Mouse (Mus musculus) kidney, embryonic 14.5 days (tissue): ENCODE data around the gene Phldb1. TPM values are rescaled to one million over a fixed set of nuclear protein-coding genes. Genes with fewer than 3 reads are reported as not detected.
A peak's percentile ranks its signal among the peaks of the same experiment; 100 is the strongest.

Experiments
- ATAC-seq: fragments of 200-750 bp; cut with Nextera tagmentation; 2 replicates; pipeline ENCODE4 v1.8.0; 2017; ENCODE audit warnings: moderate number of reproducible peaks, mild to moderate bottlenecking, moderate TSS enrichment, moderate library complexity; ENCODE audit not compliant: low FRiP score, low TSS enrichment
- H3K27ac ChIP-seq: fragments of 300-500 bp; sonication (generic); 2 replicates; pipeline ENCODE4 v1.5.1; 2014; ENCODE audit warnings: low read depth, mild to moderate bottlenecking, low read length, moderate library complexity, mixed read lengths
- H3K27me3 ChIP-seq: fragments of 300-500 bp; sonication (generic); 2 replicates; pipeline ENCODE4 v1.6.1; 2014; ENCODE audit warnings: mild to moderate bottlenecking, low read length; ENCODE audit not compliant: control insufficient read depth, insufficient read depth
- H3K36me3 ChIP-seq: fragments of 300-500 bp; sonication (generic); 2 replicates; pipeline ENCODE4 v1.6.1; 2014; ENCODE audit warnings: low read length, mixed read lengths; ENCODE audit not compliant: control insufficient read depth, insufficient read depth
- H3K4me1 ChIP-seq: fragments of 300-500 bp; sonication (generic); 2 replicates; pipeline ENCODE4 v1.6.1; 2014; ENCODE audit warnings: low read length, mixed read lengths; ENCODE audit not compliant: control insufficient read depth, insufficient read depth
- H3K4me2 ChIP-seq: fragments of 300-500 bp; sonication (generic); replicated peaks from 2 replicates; pipeline ENCODE4 v1.6.1; 2014; ENCODE audit warnings: low read depth, mild to moderate bottlenecking, low read length
- H3K4me3 ChIP-seq: fragments of 300-500 bp; sonication (generic); 2 replicates; pipeline ENCODE4 v1.5.1; 2014; ENCODE audit warnings: mild to moderate bottlenecking, low read length
- H3K9ac ChIP-seq: fragments of 300-500 bp; sonication (generic); 2 replicates; pipeline ENCODE4 v1.6.1; 2014; ENCODE audit warnings: low read depth, mild to moderate bottlenecking, low read length, moderate library complexity
- H3K9me3 ChIP-seq: fragments of 300-500 bp; sonication (generic); 2 replicates; pipeline ENCODE4 v1.6.1; 2016; ENCODE audit warnings: low read length; ENCODE audit not compliant: control insufficient read depth
- WGBS: fragments of 180-500 bp; shearing (Covaris S2); extraction: QIAGEN DNeasy Blood & Tissue Kit; methylation state at CpG from one replicate; pipeline ENCODE4 v1.1.7; 2014; 5-methylcytosine and 5-hydroxymethylcytosine counted together
- polyA plus RNA-seq: library from polyadenylated mRNA; unstranded; fragments of >200 nt; fragmentation: Nextera tagmentation; extraction: Ambion mirVana; gene quantifications from 2 replicates; pipeline ENCODE4 v1.2.1, GENCODE M21; 2014

Phldb1 gene
- polyA plus RNA-seq, 1 experiment from 2014 or later = 28.7 TPM

- Histone ChIP-seq H3K27me3 (no peaks in the 10 kb centered on the region), H3K9ac (no peak overlapping the region; the same call in 1 of the 2 replicates), H3K4me1 (peaks cover 22% of the 10 kb centered on the region; the same call in 1 of the 2 replicates), H3K4me2 (peak overlapping the region; percentile 97), H3K36me3 (no peaks in the 10 kb centered on the region), H3K4me3 (peak overlapping the region; percentile 64; the same call in 1 of the 2 replicates), H3K27ac (peak overlapping the region; percentile 66), H3K9me3 (no peaks in the 10 kb centered on the region)
- WGBS = 60% methylated on average over 12 of the region's 12 CpGs
- no peak for ATAC-seq
These were observed 2.0 kb downstream of the Phldb1 start for GRCm38 (mm10) chr9:44732921-44733530.

DNA sequence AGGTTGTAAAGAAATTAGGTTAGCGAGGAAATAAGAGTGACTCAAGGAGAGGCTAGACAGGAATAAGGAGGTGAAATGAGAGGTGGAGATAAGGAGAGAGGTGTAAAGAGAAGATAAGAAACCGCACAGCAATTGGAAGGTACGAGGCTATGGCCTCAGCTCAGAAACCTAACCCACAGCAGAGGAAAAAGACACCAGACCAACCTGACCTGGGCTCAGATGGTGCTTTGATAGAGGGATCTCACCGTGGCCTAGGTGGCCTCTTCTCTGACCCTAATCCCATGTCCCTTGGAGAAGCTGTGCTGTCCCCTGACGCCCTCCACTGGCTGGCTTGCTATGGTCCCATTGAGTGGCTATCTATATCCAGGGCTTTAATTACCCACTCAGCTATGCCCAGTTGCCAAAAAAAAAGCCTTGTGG, 2.9 kb downstream of the Phldb1 start:
- no peak overlapping the region for H3K4me2 ChIP-seq
- H3K4me1 ChIP-seq = peaks cover 20% of the 10 kb centered on the region; the same call in 1 of the 2 replicates
- WGBS = 76% methylated on average over 5 of the region's 5 CpGs
- H3K27me3 ChIP-seq = no peaks in the 10 kb centered on the region
- H3K9me3 ChIP-seq = no peaks in the 10 kb centered on the region
- no peak overlapping the region for H3K9ac ChIP-seq
- no peak for ATAC-seq
- no peak overlapping the region for H3K27ac ChIP-seq
- H3K4me3 ChIP-seq = no peak overlapping the region
- no peaks in the 10 kb centered on the region for H3K36me3 ChIP-seq

DNA sequence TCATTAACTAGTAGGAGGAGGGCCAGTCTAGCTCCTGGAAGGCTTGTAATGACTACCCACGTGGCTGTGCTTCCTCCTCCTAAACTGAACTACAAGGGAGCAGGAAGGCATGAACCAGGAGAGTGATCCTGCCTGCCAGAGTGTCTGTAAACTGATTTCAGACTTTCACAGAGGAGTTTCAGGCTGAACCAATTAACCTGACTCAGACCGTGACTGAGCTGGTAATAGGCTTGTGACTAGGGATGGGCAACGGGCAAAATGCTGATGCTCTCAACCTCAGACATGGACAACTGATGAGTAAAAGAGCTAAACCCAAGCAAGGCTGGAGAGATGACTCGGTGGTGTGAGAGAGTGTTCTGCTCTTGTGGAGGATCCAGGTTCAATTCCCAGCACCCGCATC, 7.6 kb downstream of the Phldb1 start:
- H3K4me1 ChIP-seq = peaks cover 20% of the 10 kb centered on the region
- no peak for ATAC-seq
- 57% methylated on average over 5 of the region's 5 CpGs for WGBS

DNA sequence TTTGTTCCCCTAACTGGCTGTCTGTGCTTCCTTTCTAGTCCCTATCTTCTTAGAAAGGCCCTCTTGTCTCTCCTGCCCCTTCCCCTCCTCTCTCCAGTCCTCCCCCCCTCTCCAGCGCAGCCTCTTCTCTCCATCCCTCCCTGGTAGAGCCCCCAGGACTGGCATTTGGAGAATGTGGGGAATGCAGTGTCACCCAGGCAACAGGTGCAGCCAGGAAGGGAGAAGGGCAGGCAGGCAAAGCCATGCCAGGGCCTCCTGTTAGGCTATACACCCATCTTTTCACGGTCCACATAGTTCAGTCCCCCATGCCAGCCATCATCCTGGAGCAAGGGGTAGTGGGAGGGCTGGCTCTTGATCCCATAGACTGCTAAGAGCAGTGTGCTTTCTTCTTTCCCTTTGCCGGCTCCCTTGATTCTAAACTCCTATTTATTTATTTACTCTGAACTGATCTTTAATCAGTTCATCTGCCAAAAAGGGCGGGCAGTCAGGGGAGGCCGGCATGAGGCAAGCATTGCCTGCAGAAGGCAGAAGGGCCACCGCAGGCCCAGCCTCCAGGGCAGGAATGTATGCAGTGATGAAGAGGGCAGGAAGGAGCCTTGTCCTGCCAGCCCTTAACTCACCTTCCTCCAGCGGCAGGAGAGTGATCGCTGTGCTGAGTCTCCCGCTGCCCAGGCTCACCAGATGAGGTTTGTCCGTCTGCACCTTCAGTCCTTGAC, 8.4 kb downstream of the Phldb1 start:
- Histone ChIP-seq H3K27ac (no peak overlapping the region; the same call in 1 of the 2 replicates), H3K36me3 (peaks cover 10% of the 10 kb centered on the region; the same call in 1 of the 2 replicates), H3K4me2 (no peak overlapping the region), H3K9me3 (no peaks in the 10 kb centered on the region), H3K27me3 (no peaks in the 10 kb centered on the region), H3K4me3 (no peak overlapping the region), H3K4me1 (peaks cover 20% of the 10 kb centered on the region), H3K9ac (no peak overlapping the region)
- WGBS = 37% methylated on average over 10 of the region's 10 CpGs
- peak; percentile 37; the same call in 1 of the 2 replicates for ATAC-seq

More for the DNA sequence above, 7.6 kb downstream of the Phldb1 start:
- Histone ChIP-seq H3K36me3 (peaks cover 10% of the 10 kb centered on the region; the same call in 1 of the 2 replicates), H3K4me3 (no peak overlapping the region), H3K27me3 (no peaks in the 10 kb centered on the region), H3K4me2 (no peak overlapping the region), H3K9ac (no peak overlapping the region), H3K27ac (no peak overlapping the region), H3K9me3 (no peaks in the 10 kb centered on the region)

- peaks cover 30% of the 10 kb centered on the region for H3K4me1 ChIP-seq
- H3K27me3 ChIP-seq = no peaks in the 10 kb centered on the region
- no peak overlapping the region for H3K4me2 ChIP-seq
- no peak overlapping the region for H3K4me3 ChIP-seq
- peaks cover 10% of the 10 kb centered on the region; the same call in 1 of the 2 replicates for H3K36me3 ChIP-seq
- WGBS = 43% methylated on average over 2 of the region's 2 CpGs
- no peak overlapping the region for H3K9ac ChIP-seq
- H3K9me3 ChIP-seq = no peaks in the 10 kb centered on the region
- no peak overlapping the region for H3K27ac ChIP-seq
- ATAC-seq = no peak
These were observed 10.3 kb downstream of the Phldb1 start for GRCm38 (mm10) chr9:44724665-44725064.

GRCm38 (mm10) chr9:44724223-44724622, 10.8 kb downstream of the Phldb1 start:
- WGBS = 80% methylated on average over 6 of the region's 6 CpGs
- H3K27me3 ChIP-seq = no peaks in the 10 kb centered on the region
- H3K27ac ChIP-seq = no peak overlapping the region
- H3K9ac ChIP-seq = no peak overlapping the region
- H3K4me3 ChIP-seq = no peak overlapping the region
- peaks cover 10% of the 10 kb centered on the region; the same call in 1 of the 2 replicates for H3K36me3 ChIP-seq
- H3K9me3 ChIP-seq = no peaks in the 10 kb centered on the region
- peaks cover 30% of the 10 kb centered on the region for H3K4me1 ChIP-seq
- ATAC-seq = no peak
- no peak overlapping the region for H3K4me2 ChIP-seq

DNA sequence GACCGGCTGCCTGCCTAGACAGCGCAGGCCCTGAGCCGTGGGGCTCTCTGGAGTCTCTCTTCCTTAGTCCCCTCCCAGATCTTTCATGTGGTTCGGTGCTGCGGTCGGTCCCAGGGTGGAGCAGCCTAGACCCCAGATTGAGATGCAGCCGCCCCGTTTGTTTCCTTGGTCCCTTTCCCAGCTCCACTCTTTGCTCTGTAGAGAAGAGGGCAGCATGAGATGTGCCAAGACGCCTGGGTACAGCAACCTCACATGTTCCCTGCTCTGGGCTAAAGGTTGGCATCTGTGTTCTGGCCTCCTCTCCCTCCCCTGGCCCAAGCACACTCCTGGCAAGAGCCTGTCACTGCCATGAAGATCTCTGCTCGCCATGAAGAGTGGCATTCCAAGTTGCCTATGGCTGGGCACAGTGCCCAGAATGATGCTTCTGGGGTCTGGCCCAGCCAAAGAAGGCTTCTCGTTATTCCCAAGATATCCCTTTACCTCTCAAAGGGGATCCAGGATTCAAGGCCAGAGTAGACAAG, 11.4 kb downstream of the Phldb1 start:
- Histone ChIP-seq H3K4me3 (no peak overlapping the region), H3K9me3 (no peaks in the 10 kb centered on the region), H3K9ac (no peak overlapping the region), H3K36me3 (peaks cover 10% of the 10 kb centered on the region; the same call in 1 of the 2 replicates), H3K27me3 (no peaks in the 10 kb centered on the region), H3K4me1 (peaks cover 30% of the 10 kb centered on the region), H3K27ac (peak overlapping the region; percentile 69; the same call in 1 of the 2 replicates), H3K4me2 (no peak overlapping the region)
- no peak for ATAC-seq
- WGBS = 70% methylated on average over 11 of the region's 11 CpGs

GRCm38 (mm10) chr9:44723008-44723407, 12.0 kb downstream of the Phldb1 start:
- H3K27me3 ChIP-seq = no peaks in the 10 kb centered on the region
- H3K36me3 ChIP-seq = peaks cover 12% of the 10 kb centered on the region
- H3K4me1 ChIP-seq = peaks cover 29% of the 10 kb centered on the region
- ATAC-seq = no peak
- no peaks in the 10 kb centered on the region for H3K9me3 ChIP-seq
- H3K4me2 ChIP-seq = no peak overlapping the region
- WGBS = 37% methylated on average over 7 of the region's 7 CpGs
- H3K27ac ChIP-seq = peak overlapping the region; percentile 69; the same call in 1 of the 2 replicates
- no peak overlapping the region for H3K4me3 ChIP-seq
- no peak overlapping the region for H3K9ac ChIP-seq

GRCm38 (mm10) chr9:44722575-44722974, 12.4 kb downstream of the Phldb1 start:
- Histone ChIP-seq H3K9me3 (no peaks in the 10 kb centered on the region), H3K27me3 (no peaks in the 10 kb centered on the region), H3K4me3 (no peak overlapping the region), H3K36me3 (peaks cover 16% of the 10 kb centered on the region), H3K4me2 (no peak overlapping the region), H3K4me1 (peaks cover 26% of the 10 kb centered on the region), H3K9ac (no peak overlapping the region), H3K27ac (peak overlapping the region; percentile 69; the same call in 1 of the 2 replicates)
- 74% methylated on average over 7 of the region's 7 CpGs for WGBS
- no peak for ATAC-seq
